Mouse (Mus musculus) myocyte (in vitro differentiated cells): ENCODE data around the gene Cd101. TPM values are rescaled to one million over a fixed set of nuclear protein-coding genes. Genes with fewer than 3 reads are reported as not detected.

Source experiments
- H3K27me3 ChIP-seq: one replicate; pipeline ENCODE4 v1.6.1; 2011; ENCODE audit not compliant: control insufficient read depth, insufficient read depth, insufficient read length
- H3K36me3 ChIP-seq: one replicate; pipeline ENCODE4 v1.6.1; 2011; ENCODE audit not compliant: control insufficient read depth, insufficient read depth
- H3K4me2 ChIP-seq: one replicate; pipeline ENCODE4 v1.6.1; 2011; ENCODE audit warnings: low read depth, control low read depth
- H3K4me3 ChIP-seq: one replicate; pipeline ENCODE4 v1.5.1; 2011; ENCODE audit warnings: mild to moderate bottlenecking, control low read depth, moderate library complexity
- H3K79me2 ChIP-seq: one replicate; pipeline ENCODE4 v1.6.1; 2011; ENCODE audit not compliant: control insufficient read depth, insufficient read depth
- H3ac ChIP-seq: one replicate; pipeline ENCODE4 v1.6.1; 2011; ENCODE audit not compliant: control insufficient read depth, insufficient read length
- CEBPB ChIP-seq: IDR thresholded peaks from 2 replicates; pipeline ENCODE4 v1.6.1; 2011; ENCODE audit warnings: mild to moderate bottlenecking, moderate library complexity; ENCODE audit not compliant: poor library complexity, insufficient read depth, severe bottlenecking
- E2F4 ChIP-seq: IDR thresholded peaks from one replicate; pipeline ENCODE4 v1.6.1; 2011; ENCODE audit warnings: mild to moderate bottlenecking, control low read depth, moderate library complexity; ENCODE audit not compliant: insufficient read depth
- MAX ChIP-seq: IDR thresholded peaks from one replicate; pipeline ENCODE4 v1.6.1; 2011; ENCODE audit warnings: low read depth, mild to moderate bottlenecking, control low read depth
- MYOD1 ChIP-seq, 3 experiments: IDR thresholded peaks; one replicate each; pipeline ENCODE4 v1.6.1; 2011; ENCODE audit warnings: control low read depth in 2 of 3, low read depth in 2 of 3, mild to moderate bottlenecking in 2 of 3, moderate library complexity in 1 of 3; ENCODE audit not compliant: insufficient read length in 2 of 3, control insufficient read depth in 1 of 3
- MYOG ChIP-seq, 3 experiments: IDR thresholded peaks; one replicate each; pipeline ENCODE4 v1.6.1; 2011; ENCODE audit warnings: control low read depth in 2 of 3, low read depth in 2 of 3, mild to moderate bottlenecking in 2 of 3; ENCODE audit not compliant: insufficient read length in 2 of 3, control insufficient read depth in 1 of 3, insufficient read depth in 1 of 3
- POLR2A ChIP-seq: IDR thresholded peaks from one replicate; pipeline ENCODE4 v1.6.1; 2011; ENCODE audit warnings: low read depth, mild to moderate bottlenecking, control low read depth, moderate library complexity; ENCODE audit not compliant: insufficient read length
- POLR2AphosphoS2 ChIP-seq: IDR thresholded peaks from one replicate; pipeline ENCODE4 v1.6.1; 2011; ENCODE audit warnings: low read depth, control low read depth; ENCODE audit not compliant: insufficient read length
- REST ChIP-seq: IDR thresholded peaks from one replicate; pipeline ENCODE4 v1.6.1; 2011; ENCODE audit warnings: mild to moderate bottlenecking, control low read depth, moderate library complexity; ENCODE audit not compliant: insufficient read depth, insufficient read length
- SRF ChIP-seq: IDR thresholded peaks from one replicate; pipeline ENCODE4 v1.6.1; 2011; ENCODE audit warnings: low read depth; ENCODE audit not compliant: control insufficient read depth, insufficient read length
- TCF12 ChIP-seq: IDR thresholded peaks from one replicate; pipeline ENCODE4 v1.6.1; 2011; ENCODE audit warnings: mild to moderate bottlenecking, control low read depth; ENCODE audit not compliant: poor library complexity, insufficient read depth, severe bottlenecking
- TCF3 ChIP-seq: IDR thresholded peaks from one replicate; pipeline ENCODE4 v1.6.1; 2011; ENCODE audit warnings: low read depth, control low read depth; ENCODE audit not compliant: insufficient read length
- USF1 ChIP-seq: IDR thresholded peaks from one replicate; pipeline ENCODE4 v1.6.1; 2011; ENCODE audit warnings: low read depth, mild to moderate bottlenecking, control low read depth, moderate library complexity
- polyA plus RNA-seq: library from polyadenylated mRNA; unstranded; fragments of >200 nt; fragmentation: generic; extraction: Trizol; gene quantifications from one replicate; pipeline ENCODE4 v1.2.1, GENCODE M21; 2012; ENCODE audit warnings: missing spikeins

Gene Cd101
- polyA plus RNA-seq, 1 experiment = not detected

DNA sequence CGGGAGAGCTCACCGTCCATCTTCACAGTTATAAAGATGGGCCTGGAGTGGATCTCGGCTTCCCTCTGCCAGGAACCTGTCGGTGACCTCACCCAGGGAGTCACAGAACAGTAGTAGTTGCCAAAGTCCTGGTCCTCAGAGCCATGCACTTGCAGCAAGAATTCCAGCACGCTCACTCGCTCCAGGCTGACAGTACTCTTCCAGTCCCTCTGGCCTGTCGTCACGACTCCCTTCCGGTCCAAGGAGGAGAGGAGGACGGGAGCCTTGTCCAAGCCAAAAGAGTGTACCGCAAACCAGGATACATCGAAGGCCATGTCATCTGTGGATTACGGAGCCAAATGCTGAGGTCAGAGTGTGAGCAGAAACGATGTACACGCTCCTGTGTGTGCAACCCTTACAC is 16.1 kb upstream of the Cd101 start:
- H3K27me3 ChIP-seq = no peaks in the 10 kb centered on the region
- H3K4me2 ChIP-seq = no peak overlapping the region
- no peaks in the 10 kb centered on the region for H3K79me2 ChIP-seq
- peaks cover under 1% of the 10 kb centered on the region for H3K36me3 ChIP-seq
- TF ChIP-seq CEBPB (no peak), MYOG (IDR thresholded peaks at IDR 0.05; ENCODE audit: control insufficient read depth in 1 of 3, insufficient read depth in 1 of 3, insufficient read length in 2 of 3, low read depth in 2 of 3) (no peak), TCF12 (no peak)
- H3K4me3 ChIP-seq = no peak overlapping the region
- no peak overlapping the region for H3ac ChIP-seq

- H3K79me2 ChIP-seq = no peaks in the 10 kb centered on the region
- TF ChIP-seq POLR2AphosphoS2 (no peak), MYOD1 (IDR thresholded peaks at IDR 0.05; ENCODE audit: control insufficient read depth in 1 of 3, insufficient read length in 2 of 3, low read depth in 2 of 3) (no peak), CEBPB (no peak)
- no peak overlapping the region for H3ac ChIP-seq
- H3K36me3 ChIP-seq = peaks cover 4% of the 10 kb centered on the region
- H3K4me2 ChIP-seq = no peak overlapping the region
- no peak overlapping the region for H3K4me3 ChIP-seq
- H3K27me3 ChIP-seq = no peaks in the 10 kb centered on the region
These were observed 15.3 kb upstream of the Cd101 start for GRCm38 (mm10) chr3:101044686-101045085.

GRCm38 (mm10) chr3:101041997-101042396 is 12.6 kb upstream of the Cd101 start:
- Histone ChIP-seq H3K4me2 (no peak overlapping the region), H3K36me3 (peaks cover 4% of the 10 kb centered on the region), H3K27me3 (no peaks in the 10 kb centered on the region), H3K4me3 (no peak overlapping the region), H3K79me2 (no peaks in the 10 kb centered on the region), H3ac (no peak overlapping the region)
- TF ChIP-seq CEBPB (no peak), SRF (no peak), REST (no peak), TCF3 (no peak)

GRCm38 (mm10) chr3:101037984-101038545 is 8.7 kb upstream of the Cd101 start:
- Histone ChIP-seq H3K36me3 (peaks cover 4% of the 10 kb centered on the region), H3K79me2 (no peaks in the 10 kb centered on the region), H3ac (no peak overlapping the region), H3K4me3 (no peak overlapping the region), H3K27me3 (no peaks in the 10 kb centered on the region), H3K4me2 (no peak overlapping the region)
- TF ChIP-seq CEBPB = no peak
- no peak for TF ChIP-seq POLR2A
- no peak for TF ChIP-seq SRF
- TF ChIP-seq E2F4 = no peak
- no peak for TF ChIP-seq POLR2AphosphoS2
- TF ChIP-seq USF1 = no peak
- TF ChIP-seq REST = no peak
- no peak for TF ChIP-seq MYOG (IDR thresholded peaks at IDR 0.05; ENCODE audit: control insufficient read depth in 1 of 3, insufficient read depth in 1 of 3, insufficient read length in 2 of 3, low read depth in 2 of 3)
- no peak for TF ChIP-seq TCF12
- TF ChIP-seq MYOD1 (IDR thresholded peaks at IDR 0.05; ENCODE audit: control insufficient read depth in 1 of 3, insufficient read length in 2 of 3, low read depth in 2 of 3) = no peak
- no peak for TF ChIP-seq TCF3
- TF ChIP-seq MAX = no peak

- no peak overlapping the region for H3ac ChIP-seq
- H3K4me2 ChIP-seq = no peak overlapping the region
- TF ChIP-seq MAX (no peak), E2F4 (no peak), SRF (no peak), TCF3 (no peak), TCF12 (no peak), USF1 (no peak), MYOD1 (IDR thresholded peaks at IDR 0.05; ENCODE audit: control insufficient read depth in 1 of 3, insufficient read length in 2 of 3, low read depth in 2 of 3) (no peak), CEBPB (no peak), MYOG (IDR thresholded peaks at IDR 0.05; ENCODE audit: control insufficient read depth in 1 of 3, insufficient read depth in 1 of 3, insufficient read length in 2 of 3, low read depth in 2 of 3) (no peak), POLR2A (no peak), REST (no peak), POLR2AphosphoS2 (no peak)
- no peak overlapping the region for H3K4me3 ChIP-seq
- no peaks in the 10 kb centered on the region for H3K79me2 ChIP-seq
- no peaks in the 10 kb centered on the region for H3K27me3 ChIP-seq
- H3K36me3 ChIP-seq = peaks cover 4% of the 10 kb centered on the region
These were observed 6.6 kb upstream of the Cd101 start for GRCm38 (mm10) chr3:101036001-101036400.
